Mouse (Mus musculus) monocyte, adult 5-6 weeks (primary cell): ENCODE data around the gene Grm1. TPM values are rescaled to one million over a fixed set of nuclear protein-coding genes. Genes with fewer than 3 reads are reported as not detected.

ENCODE experiments used
- ATAC-seq: fragments of 153-309, 156-312 bp; replicated peaks from 2 replicates; pipeline ENCODE4 v1.8.0; 2017; ENCODE audit warnings: mild to moderate bottlenecking; ENCODE audit not compliant: low TSS enrichment, insufficient number of reproducible peaks, severe bottlenecking, poor library complexity, low FRiP score
- total RNA-seq: library from RNA; stranded (forward); fragments of 200-1000, 200-491, 200-594 nt; gene quantifications from 3 replicates; pipeline ENCODE4 v1.2.3, GENCODE M21; 2017

Gene Grm1
- total RNA-seq, 1 experiment from 2014 or later = not detected

DNA sequence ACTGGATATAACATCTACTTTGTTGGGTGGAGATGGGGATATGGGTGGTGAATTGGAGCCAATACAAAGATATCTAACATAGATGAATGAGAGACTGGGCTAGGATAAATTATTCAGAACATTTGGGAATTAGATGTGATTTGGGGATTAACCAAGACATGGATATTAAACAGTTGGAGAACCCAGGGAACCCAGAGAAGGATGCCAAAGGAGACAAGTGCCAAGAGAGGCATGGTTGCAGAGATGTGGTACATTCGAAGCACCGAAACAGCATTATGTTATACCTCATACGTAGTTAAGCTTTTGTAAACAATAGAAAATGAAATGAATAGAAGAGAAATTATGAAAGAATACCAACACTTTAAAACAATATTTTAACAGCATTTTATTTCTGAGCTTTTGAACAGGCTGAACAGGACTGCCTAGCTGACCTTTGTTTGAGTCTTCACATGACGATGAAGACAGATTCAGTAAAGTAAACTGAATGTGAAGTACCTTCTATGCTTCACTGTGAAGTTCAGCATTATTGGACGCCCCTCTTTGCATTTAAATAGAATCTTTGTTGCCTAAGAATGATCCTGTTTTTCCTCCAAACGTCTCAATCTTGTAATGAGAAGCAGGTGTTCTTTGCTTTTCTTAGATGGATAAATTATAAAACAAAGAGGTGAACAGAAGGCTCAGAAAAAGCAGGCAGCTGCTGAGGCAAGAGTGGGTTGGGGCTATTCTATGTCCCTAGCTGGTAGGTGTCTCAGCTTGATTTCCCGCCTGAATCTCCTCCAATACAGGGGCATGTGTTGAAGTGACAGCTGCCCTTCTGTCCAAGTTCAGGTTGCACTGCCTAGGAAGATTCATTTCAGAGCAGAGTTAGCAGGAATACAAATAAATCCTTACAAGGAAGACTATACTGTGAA, 234.5 kb downstream of the Grm1 start:
- no peak for ATAC-seq

DNA sequence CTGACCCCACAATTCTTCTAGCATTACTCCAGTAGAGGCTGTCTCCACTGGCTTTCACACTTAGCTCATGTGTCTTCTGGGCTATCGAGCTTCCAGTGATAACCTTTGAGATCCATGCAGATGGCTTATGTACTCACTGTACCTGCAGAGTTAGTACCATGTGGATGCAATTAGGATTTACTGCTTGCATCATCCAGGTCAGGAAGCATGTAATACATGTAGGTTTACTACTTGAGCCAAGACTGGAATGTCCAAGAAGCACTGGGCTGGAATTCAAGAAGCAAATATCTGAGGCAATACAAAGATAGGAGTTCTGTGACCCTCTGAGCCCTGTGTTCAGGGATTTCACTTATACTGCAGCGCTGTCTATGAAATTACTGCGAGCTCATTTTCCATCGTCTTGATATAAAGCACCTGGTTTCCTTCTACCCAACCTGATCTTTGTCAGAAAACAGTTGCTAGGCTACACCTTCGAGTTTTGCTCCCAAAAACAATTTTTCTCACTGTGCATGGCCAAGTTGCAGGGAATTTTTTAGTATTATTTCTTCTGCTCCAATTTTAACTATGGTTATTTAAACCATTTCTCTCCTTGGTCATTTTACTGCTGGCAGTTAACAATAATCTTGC, 237.0 kb downstream of the Grm1 start:
- no peak for ATAC-seq

DNA sequence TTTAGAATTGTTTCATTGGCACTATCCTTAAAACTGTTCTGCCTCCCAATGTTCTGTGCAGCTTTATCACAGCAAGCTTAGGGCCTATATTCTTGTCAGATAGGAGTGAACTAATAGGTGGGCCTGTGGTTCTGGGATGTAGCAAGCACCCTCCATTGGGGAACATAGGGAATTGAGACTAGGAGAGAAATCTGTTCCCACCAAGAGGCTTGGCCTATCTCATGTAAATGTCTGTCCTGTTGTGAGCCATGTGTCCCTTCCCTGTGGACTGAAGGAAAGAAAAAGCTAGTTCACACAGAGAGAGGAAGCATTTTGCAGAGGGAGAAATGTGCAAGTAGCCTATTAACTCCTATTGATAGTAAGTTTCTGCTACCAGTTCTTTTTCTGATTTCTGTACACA, 246.8 kb downstream of the Grm1 start:
- no peak for ATAC-seq

DNA sequence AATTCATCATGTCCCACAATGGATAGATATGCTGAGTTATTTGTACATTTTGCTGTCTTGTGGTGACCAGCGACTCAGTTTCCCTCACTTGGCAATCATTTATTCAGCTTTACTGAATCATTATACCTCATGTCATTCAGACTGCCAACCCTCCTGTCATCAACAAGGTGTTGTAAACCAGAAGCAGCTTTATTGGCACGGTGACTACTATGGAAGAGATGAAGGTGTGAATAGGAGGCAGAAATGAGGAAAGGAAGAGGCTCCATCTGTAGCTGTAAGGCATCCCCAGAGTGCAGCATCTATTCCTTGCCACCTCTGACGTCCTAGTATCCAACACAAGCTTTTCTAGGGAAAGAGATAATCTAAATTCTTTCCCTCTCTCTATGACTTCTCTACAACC, 247.3 kb downstream of the Grm1 start:
- ATAC-seq = no peak

DNA sequence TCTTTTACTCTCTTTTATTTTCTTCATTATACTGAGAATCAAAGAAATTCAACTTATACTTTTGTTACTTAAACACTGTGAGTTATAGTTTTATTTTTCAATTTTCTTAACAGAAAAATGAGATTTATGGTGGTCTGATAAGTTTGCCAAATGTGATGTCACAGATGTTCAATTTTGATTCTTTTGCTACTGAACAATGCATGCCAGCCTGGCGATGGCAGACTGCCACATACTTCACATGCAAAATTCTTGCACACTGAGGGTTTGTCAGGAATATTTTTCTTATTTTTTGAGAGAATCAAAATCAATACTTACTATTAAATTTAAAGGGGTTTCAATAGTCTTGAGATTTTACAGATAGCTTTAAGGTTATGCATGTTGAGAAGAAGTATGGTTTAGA, 251.0 kb downstream of the Grm1 start:
- ATAC-seq = no peak

DNA sequence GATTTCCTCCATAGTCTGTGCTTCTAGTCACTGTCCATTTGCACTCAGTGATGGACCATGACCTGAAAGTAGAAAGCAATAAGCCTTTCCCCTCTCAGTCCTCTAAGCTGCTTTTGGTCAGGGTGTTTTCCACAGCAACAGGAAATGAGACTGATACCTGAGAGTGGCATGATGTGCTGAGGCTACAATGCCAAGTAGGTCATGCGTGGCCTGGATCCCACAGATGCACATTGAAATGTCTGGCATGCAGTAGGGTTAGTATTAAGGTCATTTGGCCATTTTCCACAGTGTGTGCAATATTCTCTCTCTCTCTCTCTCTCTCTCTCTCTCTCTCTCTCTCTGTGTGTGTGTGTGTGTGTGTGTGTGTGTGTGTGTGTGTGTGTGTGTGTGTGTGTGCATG, 254.8 kb downstream of the Grm1 start:
- no peak for ATAC-seq

DNA sequence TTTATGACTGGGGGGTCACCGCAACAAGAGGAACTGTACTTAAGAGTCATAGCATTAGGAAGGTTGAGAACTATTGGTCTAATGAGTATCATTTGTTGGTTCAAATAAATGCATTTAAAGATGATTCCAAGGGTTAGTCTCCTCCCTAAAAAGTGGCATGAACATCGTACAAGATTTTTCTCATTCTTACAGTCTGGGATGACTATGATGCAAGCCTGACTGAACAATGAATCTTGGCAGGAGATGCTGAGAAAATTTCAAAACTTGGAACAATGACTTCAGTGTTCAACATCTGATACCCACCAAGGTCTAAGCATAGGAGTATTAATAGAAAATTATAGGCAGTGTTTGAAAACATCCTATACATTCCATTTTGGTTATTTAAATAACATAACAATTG, 264.1 kb downstream of the Grm1 start:
- ATAC-seq = no peak

DNA sequence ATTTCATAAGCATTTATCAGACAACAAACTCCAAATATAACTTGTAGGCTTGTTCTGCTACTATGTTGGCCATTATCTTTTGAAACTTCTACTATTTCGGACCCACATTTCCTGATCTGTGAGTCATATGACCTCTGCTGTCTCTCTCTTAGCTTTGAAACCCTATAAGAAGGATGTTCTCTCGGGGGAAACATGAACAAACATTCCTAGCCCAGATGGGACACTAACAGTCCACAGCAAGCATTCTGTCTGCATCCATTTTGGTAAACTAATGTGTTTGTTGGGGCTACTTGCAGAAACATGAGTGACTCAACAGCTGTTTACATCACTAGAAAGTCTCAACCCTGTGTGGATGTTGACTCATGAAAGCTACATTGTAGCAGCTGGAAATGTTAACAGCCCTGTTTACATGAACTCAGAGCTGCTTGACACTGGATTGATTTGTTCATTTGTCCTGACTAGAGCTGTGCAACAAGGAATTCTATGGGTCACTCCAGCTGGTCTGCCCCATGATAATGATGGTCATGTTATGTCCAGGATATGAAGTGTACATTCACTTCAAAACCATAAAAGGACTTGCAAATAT, 267.4 kb downstream of the Grm1 start:
- ATAC-seq = no peak

DNA sequence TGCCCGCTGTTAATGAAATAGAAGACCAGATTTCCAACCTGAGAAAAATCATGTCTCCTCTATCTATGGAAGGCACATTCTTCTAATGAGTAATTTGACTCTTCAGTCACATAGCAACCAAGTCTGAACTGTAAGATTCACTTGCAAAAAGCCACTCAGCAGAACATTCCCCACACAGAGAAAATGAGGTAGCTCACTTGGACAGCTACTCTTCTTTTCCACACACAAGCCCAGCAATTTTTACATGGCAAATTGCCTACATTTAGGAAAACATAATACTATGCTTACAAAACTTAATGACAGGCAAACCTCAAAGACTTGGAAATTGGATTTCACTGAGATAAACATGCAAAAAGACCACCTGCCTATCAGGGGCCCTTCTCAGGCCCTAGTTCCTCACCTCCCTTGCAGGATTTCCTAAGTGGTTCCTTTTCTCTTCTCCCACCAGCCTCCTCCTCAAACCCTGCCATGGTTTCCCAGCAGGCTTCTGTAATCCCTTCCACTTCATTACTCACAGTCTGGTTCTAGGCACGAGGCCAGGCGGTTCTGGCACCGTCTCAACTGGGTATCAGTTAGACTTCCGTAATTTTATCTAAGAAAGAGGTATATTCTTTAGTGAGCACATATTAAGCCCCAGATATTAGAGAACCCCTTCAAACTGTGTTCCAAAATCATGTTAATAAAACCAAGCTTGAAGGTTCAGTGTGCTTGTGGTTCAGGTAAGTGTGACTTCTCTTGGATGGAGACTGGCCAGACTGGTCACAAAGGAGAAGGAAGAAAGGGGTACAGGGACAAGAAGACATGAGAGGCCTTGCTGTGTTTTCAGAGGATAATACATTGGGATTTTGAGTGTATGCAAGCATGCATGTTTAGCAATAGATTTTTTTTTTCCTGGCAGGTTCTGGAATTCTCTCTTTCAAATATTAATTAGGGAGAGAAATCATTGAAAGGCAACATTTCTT, 269.1 kb downstream of the Grm1 start:
- no peak for ATAC-seq

DNA sequence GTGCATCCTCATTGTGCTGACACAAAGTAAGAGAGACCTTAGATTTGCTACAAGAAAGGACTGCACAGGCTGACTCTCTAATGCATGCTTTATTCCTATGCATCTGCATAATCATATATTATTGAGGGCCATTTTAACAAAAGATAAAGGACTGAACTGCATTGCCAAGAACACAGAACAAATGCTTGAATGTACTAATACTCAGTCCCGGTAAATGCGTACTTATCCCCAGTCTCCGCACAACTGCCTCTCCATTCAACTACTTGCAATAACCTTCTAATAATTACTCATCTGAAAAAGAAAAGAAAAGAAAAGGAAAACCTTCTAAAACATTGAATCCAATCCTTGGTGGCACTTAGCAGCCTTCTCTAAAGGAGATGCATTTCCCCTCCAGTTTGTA, 272.4 kb downstream of the Grm1 start:
- ATAC-seq = no peak

DNA sequence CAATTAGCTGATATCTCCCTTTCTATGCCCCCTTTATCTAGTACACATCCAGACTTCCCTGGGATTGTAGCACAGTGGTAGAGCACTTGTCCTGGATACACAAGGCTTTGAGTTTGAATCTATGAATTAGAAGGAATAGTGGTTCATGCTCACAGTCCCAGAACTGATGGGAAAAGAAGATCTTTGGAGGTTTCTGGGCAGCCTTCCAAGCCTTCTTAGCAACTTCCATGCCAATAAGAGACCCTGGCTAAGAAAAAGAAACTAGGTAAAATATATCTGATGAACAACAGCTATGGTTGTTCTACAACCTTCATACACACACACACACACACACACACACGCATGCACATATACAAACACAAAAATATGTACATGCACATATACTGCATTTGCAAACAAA, 286.8 kb downstream of the Grm1 start:
- no peak for ATAC-seq

DNA sequence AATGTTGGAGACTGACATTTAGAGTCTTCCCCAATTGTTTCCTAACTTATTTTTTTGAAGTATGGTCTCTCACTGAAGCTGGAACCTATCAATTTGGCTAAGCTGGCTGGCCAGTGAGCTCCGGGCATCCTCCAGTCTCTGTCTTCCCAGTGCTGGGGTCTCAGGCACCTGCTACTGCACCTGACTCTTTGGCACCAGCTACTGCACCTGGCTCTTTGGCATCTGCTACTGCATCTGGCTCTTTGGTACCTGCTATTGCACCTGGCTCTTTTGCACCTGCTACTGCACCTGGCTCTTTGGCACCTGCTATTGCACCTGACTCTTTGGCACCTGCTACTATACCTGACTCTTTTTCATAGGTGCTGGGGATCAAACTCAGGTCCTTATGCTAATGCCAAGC, 291.7 kb downstream of the Grm1 start:
- ATAC-seq = no peak

DNA sequence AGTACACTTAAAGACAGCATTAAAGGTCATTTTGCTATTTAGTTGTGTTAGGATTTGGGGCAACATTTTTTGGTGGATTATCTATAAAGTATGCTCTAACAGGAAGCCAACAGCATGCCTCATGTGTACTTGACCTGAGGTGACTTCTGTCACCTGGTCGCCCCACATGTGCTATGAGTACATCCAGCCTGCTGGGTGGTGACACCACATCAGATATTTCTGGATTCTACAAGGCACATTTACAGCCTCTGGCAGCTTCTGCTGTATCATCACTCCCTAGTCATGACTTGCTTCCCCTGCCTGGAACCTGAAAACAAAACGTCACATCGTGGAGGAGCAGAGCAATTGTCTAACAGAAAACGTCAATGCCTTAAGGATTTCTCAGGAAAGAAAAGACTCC, 292.2 kb downstream of the Grm1 start:
- no peak for ATAC-seq

DNA sequence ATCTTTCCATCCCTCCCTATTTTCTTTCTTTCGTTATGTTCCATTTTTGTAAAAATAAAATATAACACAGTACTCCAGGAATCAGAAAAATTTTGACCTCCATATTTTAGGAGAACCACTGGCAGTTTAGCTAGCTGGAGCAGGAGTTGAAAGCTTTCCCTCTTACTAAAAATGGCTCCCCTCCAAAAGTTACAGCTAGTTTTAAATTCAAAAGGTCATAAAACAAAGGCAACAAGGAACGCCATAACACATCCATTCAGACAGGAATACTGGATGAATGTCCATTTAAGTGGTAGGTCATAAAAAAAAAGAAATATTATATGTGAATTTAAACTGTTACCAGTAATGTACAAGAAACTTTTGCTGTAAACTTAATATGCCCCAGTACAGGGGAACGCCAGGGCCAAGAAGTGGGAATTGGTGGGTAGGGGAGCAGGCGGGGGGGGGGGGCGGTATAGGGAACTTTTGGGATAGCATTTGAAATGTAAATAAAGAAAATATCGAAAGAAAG, 294.2 kb downstream of the Grm1 start:
- ATAC-seq = no peak

DNA sequence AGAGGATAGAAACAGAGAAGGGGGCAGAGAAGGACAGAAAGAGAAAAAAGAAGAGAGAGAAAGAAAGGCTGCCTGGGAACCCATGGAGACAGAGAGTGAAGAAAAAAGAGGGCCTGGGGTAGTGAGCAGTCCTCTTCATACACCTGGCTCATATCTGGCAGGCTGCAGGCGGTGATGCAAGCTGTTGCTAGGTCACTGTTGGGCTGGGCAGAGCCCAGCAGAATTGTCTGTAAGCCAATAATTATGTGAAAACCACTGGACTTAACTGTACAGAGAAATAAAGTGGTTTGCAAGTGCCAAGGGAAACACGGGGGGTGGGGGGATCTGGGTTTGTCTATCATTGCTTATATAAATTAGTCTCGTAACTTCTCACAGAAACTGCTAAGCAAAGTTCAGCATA, 297.0 kb downstream of the Grm1 start:
- no peak for ATAC-seq

DNA sequence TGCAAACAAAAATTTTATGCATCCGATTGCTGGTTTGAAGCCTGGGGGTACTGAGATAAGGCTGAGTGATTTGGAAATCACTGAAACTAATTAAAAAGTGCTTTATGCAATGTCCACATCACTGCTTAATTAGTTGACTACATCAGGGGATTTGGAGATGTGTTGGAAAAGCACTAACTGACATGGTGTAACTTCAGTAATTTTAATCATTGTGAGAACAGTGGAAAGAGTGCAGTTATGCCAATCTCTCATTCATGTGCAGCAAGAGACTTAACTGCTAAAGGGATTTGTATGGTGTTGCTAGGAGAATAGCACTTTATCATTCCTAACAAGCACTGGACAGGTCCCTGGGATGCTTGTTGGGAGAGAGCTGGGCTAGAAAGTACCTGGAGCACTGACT, 307.3 kb downstream of the Grm1 start:
- ATAC-seq = no peak

DNA sequence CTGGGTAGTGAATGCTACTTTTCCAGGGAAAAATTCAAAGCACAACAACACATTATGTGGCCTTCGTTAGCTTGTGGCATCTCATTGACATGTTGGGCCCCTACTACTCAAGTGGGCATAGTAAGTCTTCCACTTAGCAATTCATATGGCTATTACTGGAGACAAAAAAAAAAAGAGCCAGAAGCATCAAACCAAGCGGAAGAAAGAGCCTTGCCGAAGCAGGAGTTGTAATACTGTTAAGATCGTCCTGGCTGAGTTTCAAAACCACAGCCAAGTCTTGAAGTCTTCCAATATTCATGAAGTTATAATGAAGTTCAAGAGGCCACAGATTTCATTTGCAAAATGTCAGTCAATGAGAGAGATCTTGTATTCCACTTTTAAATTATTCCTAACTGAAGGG, 319.1 kb downstream of the Grm1 start:
- ATAC-seq = no peak

DNA sequence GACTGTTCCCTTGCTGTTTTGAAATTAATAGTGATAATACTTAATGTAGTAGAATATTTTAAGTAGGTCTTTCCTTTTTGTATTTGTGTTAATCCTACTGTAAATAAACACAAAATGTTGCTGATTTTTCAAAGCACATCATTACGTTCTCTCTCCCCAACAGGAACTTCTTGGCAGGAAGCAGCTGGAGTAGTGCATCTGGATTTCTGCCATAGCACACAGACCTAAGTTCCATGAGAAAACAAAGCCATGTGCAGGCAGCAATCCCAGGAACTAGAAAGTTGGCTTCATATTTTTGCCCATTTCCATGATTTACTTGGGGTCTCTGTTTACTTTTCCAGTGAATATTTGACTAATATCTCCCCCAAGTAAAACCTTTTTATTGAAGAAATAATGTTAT, 320.9 kb downstream of the Grm1 start:
- ATAC-seq = no peak

DNA sequence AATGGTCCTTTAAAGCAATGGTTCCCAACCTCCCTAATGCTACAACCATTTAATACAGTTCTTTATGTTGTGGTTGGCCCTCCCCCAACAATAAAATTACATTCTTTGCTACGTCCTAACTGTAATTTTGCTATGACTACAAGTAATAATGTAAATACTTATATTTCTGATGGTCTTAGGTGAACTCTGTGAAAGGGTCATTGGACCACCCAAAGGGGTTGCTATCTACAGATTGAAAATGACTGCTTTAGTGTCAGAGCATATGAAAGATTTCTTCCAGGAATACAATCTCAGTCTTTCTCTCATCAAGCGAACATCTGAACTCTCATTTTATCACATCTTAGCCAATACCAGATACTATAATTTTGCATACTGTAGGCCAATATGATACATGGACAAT, 321.4 kb downstream of the Grm1 start:
- ATAC-seq = no peak
